Mouse (Mus musculus) lung, postnatal 0 days (tissue): ENCODE results near the gene Vta1.

Experiments used
- CTCF ChIP-seq: IDR thresholded peaks from 2 replicates; pipeline ENCODE4 v1.5.1; 2016; ENCODE audit warnings: antibody characterized with exemption, mild to moderate bottlenecking
- EP300 ChIP-seq: IDR thresholded peaks from 2 replicates; pipeline ENCODE4 v1.6.1; 2016; ENCODE audit warnings: antibody characterized with exemption, mild to moderate bottlenecking, control low read depth

DNA sequence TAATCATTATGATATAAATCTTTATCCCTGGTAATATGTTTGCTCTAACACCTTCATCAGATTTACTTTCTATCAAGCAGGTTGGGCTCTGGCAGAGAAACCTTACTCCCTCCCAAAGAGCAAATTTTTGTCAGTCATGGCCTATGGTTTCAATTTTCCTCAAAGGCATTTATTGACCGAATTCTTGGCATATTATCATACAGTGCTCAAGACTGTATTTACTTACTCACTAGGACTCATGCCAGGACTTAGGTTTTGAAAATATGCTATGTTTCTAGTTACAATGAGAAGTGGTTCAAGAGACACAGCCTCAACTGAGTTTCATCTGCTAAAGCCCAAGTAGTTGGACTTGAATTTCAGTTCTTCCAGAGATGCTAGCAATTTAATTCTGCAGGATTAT lies 65.7 kb downstream of the Vta1 start:
- TF ChIP-seq CTCF (no peak), EP300 (no peak)
